ENCODE assay signal across 10 mouse cellular contexts in genomic region chr9:56871191-56871590, GRCm38 (mm10). TPM values are rescaled to one million over a fixed set of nuclear protein-coding genes. Genes with fewer than 3 reads are reported as not detected.
DNase-seq lines count a peak whose midpoint lies in the region; ATAC-seq and TF ChIP-seq lines count a peak whose summit lies in the region.
"Had no signal": no experiment of that assay in that cellular context is flagged by ENCODE, and none has a peak within 500 bp of the region (broad histone marks: within the 10 kb centered on the region; RNA-seq: fewer than 3 reads in every experiment).

No protein-coding gene starts in this region.

- no peak for TF ChIP-seq CTCF in Patski (IDR thresholded peaks at IDR 0.05)
- TF ChIP-seq CTCF in gastrocnemius, adult 2 months (IDR thresholded peaks at IDR 0.05) = no peak
- TF ChIP-seq CTCF in lung, postnatal 0 days (IDR thresholded peaks at IDR 0.05) = no peak

- intact Hi-C loops in gastrocnemius, adult 2 months (cut with DNase I) = no loop called here
- intact Hi-C loops in heart, postnatal 25 days (cut with DNase I) = no loop called here

- no peaks in the 10 kb centered on the region for H3K9me3 ChIP-seq in lung, postnatal 0 days (ENCODE audit: low read length)
- no peaks in the 10 kb centered on the region for H3K9me3 ChIP-seq in hindbrain, embryonic 12.5 days (replicated peaks)
- H3K9me3 ChIP-seq: liver, embryonic 12.5 days had no signal

- no peaks in the 10 kb centered on the region for H3K36me3 ChIP-seq in lung, postnatal 0 days (ENCODE audit: insufficient read depth, low read length)
- no peaks in the 10 kb centered on the region for H3K36me3 ChIP-seq in hindbrain, embryonic 12.5 days
- H3K36me3 ChIP-seq: liver, embryonic 12.5 days had no signal

- no peak for TF ChIP-seq EP300 in lung, postnatal 0 days (IDR thresholded peaks at IDR 0.05)

- no peak for DNase-seq in Patski (ENCODE audit: low read depth, low spot score)
- peak; percentile 73 for DNase-seq in gastrocnemius, adult 2 months
- DNase-seq in heart, postnatal 25 days (ENCODE audit: low spot score) = peak; percentile 49
- DNase-seq in lung, postnatal 0 days (ENCODE audit: low spot score) = no peak
- DNase-seq in cerebellum, adult 9-11 months = no peak

- no peak overlapping the region for H3K4me2 ChIP-seq in lung, postnatal 0 days (replicated peaks; ENCODE audit: low read depth, low read length)
- H3K4me2 ChIP-seq in hindbrain, embryonic 12.5 days (replicated peaks) = no peak overlapping the region
- H3K4me2 ChIP-seq: liver, embryonic 12.5 days had no signal

- H3K9ac ChIP-seq in lung, postnatal 0 days (replicated peaks; ENCODE audit: low read depth) = no peak overlapping the region
- H3K9ac ChIP-seq in hindbrain, embryonic 12.5 days = no peak overlapping the region; the same call in 1 of the 2 replicates
- H3K9ac ChIP-seq: liver, embryonic 12.5 days had no signal

- 35% methylated on average over 5 of the region's 5 CpGs for WGBS in lung, postnatal 0 days
- 56% methylated on average over 5 of the region's 5 CpGs for WGBS in hindbrain, embryonic 12.5 days

- H3K4me1 ChIP-seq in lung, postnatal 0 days (ENCODE audit: insufficient read depth, low read depth, low read length) = peaks cover 13% of the 10 kb centered on the region; the same call in 1 of the 2 replicates
- peaks cover 18% of the 10 kb centered on the region for H3K4me1 ChIP-seq in hindbrain, embryonic 12.5 days

- H3K4me3 ChIP-seq in gastrocnemius, adult 2 months = peak overlapping the region; percentile 23
- no peak overlapping the region for H3K4me3 ChIP-seq in lung, postnatal 0 days (ENCODE audit: low read depth, low read length)
- no peak overlapping the region for H3K4me3 ChIP-seq in hindbrain, embryonic 12.5 days
- H3K4me3 ChIP-seq: liver, embryonic 12.5 days had no signal

- in situ Hi-C loops in Patski (cut with MboI; ENCODE audit: low pct_unique_long_range_greater_than_20kb) = no loop called here

- CTCF ChIA-PET in Patski (lab: Charles Lee) = interaction anchor here (1.1 kb wide), 1 partner anchor 28 kb away, joined by 3 read pairs; no protein-coding TSS in a partner anchor

- peak; percentile 33 for ATAC-seq in Patski
- ATAC-seq in lung, postnatal 0 days = peak; percentile 29
- ATAC-seq in megakaryocyte-erythroid progenitor cell, adult 5-6 weeks (replicated peaks; ENCODE audit: low FRiP score, low TSS enrichment, poor library complexity, severe bottlenecking) = no peak
- ATAC-seq in hindbrain, embryonic 12.5 days (ENCODE audit: low FRiP score) = no peak
- ATAC-seq: liver, embryonic 12.5 days had no signal

- no peaks in the 10 kb centered on the region for H3K27me3 ChIP-seq in Patski
- H3K27me3 ChIP-seq in lung, postnatal 0 days (replicated peaks; ENCODE audit: insufficient read depth, low read length) = no peaks in the 10 kb centered on the region
- peaks cover 18% of the 10 kb centered on the region for H3K27me3 ChIP-seq in hindbrain, embryonic 12.5 days

- POLR2A ChIA-PET in Patski (lab: Charles Lee) = no interaction called here

- H3K27ac ChIP-seq in gastrocnemius, adult 2 months = peak overlapping the region; percentile 87
- H3K27ac ChIP-seq in lung, postnatal 0 days (ENCODE audit: low read length) = peak overlapping the region; percentile 44; the same call in 1 of the 2 replicates
- no peak overlapping the region for H3K27ac ChIP-seq in hindbrain, embryonic 12.5 days
- H3K27ac ChIP-seq: liver, embryonic 12.5 days had no signal

RNA-seq across cellular contexts. Expression of gene Cspg4, which starts 6.4 kb away (rescaled TPM):
- polyA plus RNA-seq in Patski (2021) = 0.08 TPM
- 1 to 10 TPM; 5.7 to 6.0 TPM for total RNA-seq in gastrocnemius, adult 2 months (2021)
- 10 to 100 TPM; 15.2 to 20.4 TPM for total RNA-seq in heart, postnatal 25 days (2021)
- polyA plus RNA-seq in lung, postnatal 0 days (2015; fragmentation: Nextera tagmentation; extraction: Ambion mirVana) = 9.1 and 10.4 TPM in 2 replicates
- not detected in 2 replicates for total RNA-seq in megakaryocyte-erythroid progenitor cell, adult 5-6 weeks (2014; fragmentation: Nextera tagmentation)
- not detected in 2 replicates for total RNA-seq in megakaryocyte-erythroid progenitor cell, adult 5-6 weeks (2017)
- polyA plus RNA-seq in hindbrain, embryonic 12.5 days (2016; fragmentation: Nextera tagmentation; extraction: Ambion mirVana) = 6.8 and 8.9 TPM in 2 replicates
- total RNA-seq: common myeloid progenitor, adult 5-6 weeks had no signal

RNA-seq across cellular contexts. Expression of gene Odf3l1, which starts 6.7 kb away (rescaled TPM):
- not detected for polyA plus RNA-seq in Patski (2021)
- under 1 TPM in 1 of 2 experiments, not detected in 1; 0.22 TPM for total RNA-seq in gastrocnemius, adult 2 months (2021)
- total RNA-seq in heart, postnatal 25 days (2021) = not detected
- polyA plus RNA-seq in lung, postnatal 0 days (2015; fragmentation: Nextera tagmentation; extraction: Ambion mirVana) = 0.30 TPM in 1 of 2 replicates, not detected in the other
- total RNA-seq in megakaryocyte-erythroid progenitor cell, adult 5-6 weeks (2014; fragmentation: Nextera tagmentation) = not detected in 2 replicates
- not detected in 2 replicates for total RNA-seq in megakaryocyte-erythroid progenitor cell, adult 5-6 weeks (2017)
- 0.29 and 0.54 TPM in 2 replicates for polyA plus RNA-seq in hindbrain, embryonic 12.5 days (2016; fragmentation: Nextera tagmentation; extraction: Ambion mirVana)
- total RNA-seq: common myeloid progenitor, adult 5-6 weeks had no signal
- polyA plus RNA-seq: liver, embryonic 12.5 days; neural tube, embryonic 11.5 days had no signal

RNA-seq across cellular contexts. Expression of gene Snx33, which starts 57.0 kb away (rescaled TPM):
- polyA plus RNA-seq in Patski (2021) = 25.8 TPM
- total RNA-seq in gastrocnemius, adult 2 months (2021) = 1 to 10 TPM; 4.3 to 4.7 TPM
- 10 to 100 TPM in 1 of 2 experiments, 1 to 10 TPM in 1; 8.9 to 12.5 TPM for total RNA-seq in heart, postnatal 25 days (2021)
- polyA plus RNA-seq in lung, postnatal 0 days (2015; fragmentation: Nextera tagmentation; extraction: Ambion mirVana) = 8.7 and 8.9 TPM in 2 replicates
- 2.3 and 2.8 TPM in 2 replicates for total RNA-seq in megakaryocyte-erythroid progenitor cell, adult 5-6 weeks (2014; fragmentation: Nextera tagmentation)
- 1.9 and 3.4 TPM in 2 replicates for total RNA-seq in megakaryocyte-erythroid progenitor cell, adult 5-6 weeks (2017)
- polyA plus RNA-seq in hindbrain, embryonic 12.5 days (2016; fragmentation: Nextera tagmentation; extraction: Ambion mirVana) = 7.2 and 7.3 TPM in 2 replicates

Comparison
In these comparisons a context has a peak if more than half of its experiments do, and no peak if none do; other contexts are left out.
1. ATAC-seq: peak in Patski (single experiment) and lung, postnatal 0 days (single experiment); none in megakaryocyte-erythroid progenitor cell, adult 5-6 weeks (single experiment) and hindbrain, embryonic 12.5 days (single experiment).
2. DNase-seq: peak in gastrocnemius, adult 2 months (single experiment) and heart, postnatal 25 days (single experiment); none in Patski (single experiment), lung, postnatal 0 days (single experiment) and cerebellum, adult 9-11 months (single experiment).
3. RNA of gene Cspg4, which starts 6.4 kb away (total RNA-seq): 15.2 to 20.4 TPM in heart, postnatal 25 days and 5.7 to 6.0 TPM in gastrocnemius, adult 2 months; not detected in megakaryocyte-erythroid progenitor cell, adult 5-6 weeks; every median in the first group is over 4 times any median in the second.